Mouse (Mus musculus): ENCODE data around the gene Cldn13. TPM values are rescaled to one million over a fixed set of nuclear protein-coding genes. Genes with fewer than 3 reads are reported as not detected.

Cldn13 gene
- total RNA-seq, 2 experiments from 2014 or later, result not detected

Other genes with a start within 250 kb of the Cldn13 start
- gene Limk1, start 226.9 kb downstream of the Cldn13 start, total RNA-seq (2014; fragmentation: Nextera tagmentation), result 30.6 and 30.9 TPM in 2 replicates
- gene Limk1, start 226.9 kb downstream of the Cldn13 start, total RNA-seq (2017), result 11.4 and 13.6 TPM in 2 replicates
- gene Eln, start 168.2 kb downstream of the Cldn13 start, total RNA-seq (2014; fragmentation: Nextera tagmentation), result not detected in 2 replicates
- not detected in 2 replicates for gene Eln, start 168.2 kb downstream of the Cldn13 start, total RNA-seq (2017)
- gene Tmem270, start 8.8 kb downstream of the Cldn13 start, total RNA-seq (2014; fragmentation: Nextera tagmentation), result not detected in 2 replicates
- gene Tmem270, start 8.8 kb downstream of the Cldn13 start, total RNA-seq (2017), result not detected in 2 replicates
- gene Mettl27, start 16.8 kb upstream of the Cldn13 start, total RNA-seq (2014; fragmentation: Nextera tagmentation), result 1.7 and 3.9 TPM in 2 replicates
- 1.2 and 2.2 TPM in 2 replicates for gene Mettl27, start 16.8 kb upstream of the Cldn13 start, total RNA-seq (2017)
- gene Cldn4, start 31.4 kb upstream of the Cldn13 start, total RNA-seq (2014; fragmentation: Nextera tagmentation), result not detected in 2 replicates
- gene Cldn4, start 31.4 kb upstream of the Cldn13 start, total RNA-seq (2017), result not detected in 2 replicates
- gene Cldn3, start 70.7 kb upstream of the Cldn13 start, total RNA-seq (2014; fragmentation: Nextera tagmentation), result not detected in 2 replicates
- not detected in 2 replicates for gene Cldn3, start 70.7 kb upstream of the Cldn13 start, total RNA-seq (2017)
- gene Abhd11, start 93.6 kb upstream of the Cldn13 start, total RNA-seq (2014; fragmentation: Nextera tagmentation), result 102 and 115 TPM in 2 replicates
- 56.8 and 75.0 TPM in 2 replicates for gene Abhd11, start 93.6 kb upstream of the Cldn13 start, total RNA-seq (2017)
- 1.2 and 3.6 TPM in 2 replicates for gene Stx1a, start 108.0 kb upstream of the Cldn13 start, total RNA-seq (2014; fragmentation: Nextera tagmentation)
- not detected in 2 replicates for gene Stx1a, start 108.0 kb upstream of the Cldn13 start, total RNA-seq (2017)
- 15.7 and 18.7 TPM in 2 replicates for gene Dnajc30, start 148.7 kb upstream of the Cldn13 start, total RNA-seq (2014; fragmentation: Nextera tagmentation)
- gene Dnajc30, start 148.7 kb upstream of the Cldn13 start, total RNA-seq (2017), result 5.4 and 6.5 TPM in 2 replicates
- 80.5 and 90.8 TPM in 2 replicates for gene Bud23, start 149.4 kb upstream of the Cldn13 start, total RNA-seq (2014; fragmentation: Nextera tagmentation)
- gene Bud23, start 149.4 kb upstream of the Cldn13 start, total RNA-seq (2017), result 44.9 and 89.9 TPM in 2 replicates
- not detected in 2 replicates for gene Vps37d, start 162.7 kb upstream of the Cldn13 start, total RNA-seq (2014; fragmentation: Nextera tagmentation)
- not detected in 2 replicates for gene Vps37d, start 162.7 kb upstream of the Cldn13 start, total RNA-seq (2017)
- gene Mlxipl, start 174.4 kb upstream of the Cldn13 start, total RNA-seq (2014; fragmentation: Nextera tagmentation), result not detected in 2 replicates
- 1.2 TPM in 1 of 2 replicates, not detected in the other for gene Mlxipl, start 174.4 kb upstream of the Cldn13 start, total RNA-seq (2017)
- gene Tbl2, start 234.1 kb upstream of the Cldn13 start, total RNA-seq (2014; fragmentation: Nextera tagmentation), result 14.7 and 19.2 TPM in 2 replicates
- 19.1 and 23.0 TPM in 2 replicates for gene Tbl2, start 234.1 kb upstream of the Cldn13 start, total RNA-seq (2017)

Data from granulocyte monocyte progenitor cell, adult 5-6 weeks (primary cell).